Mouse (Mus musculus): ENCODE data around the gene Sacs. TPM values are rescaled to one million over a fixed set of nuclear protein-coding genes. Genes with fewer than 3 reads are reported as not detected.

Gene Sacs
- polyA plus RNA-seq, 1 experiment: 13.3 TPM

DNA sequence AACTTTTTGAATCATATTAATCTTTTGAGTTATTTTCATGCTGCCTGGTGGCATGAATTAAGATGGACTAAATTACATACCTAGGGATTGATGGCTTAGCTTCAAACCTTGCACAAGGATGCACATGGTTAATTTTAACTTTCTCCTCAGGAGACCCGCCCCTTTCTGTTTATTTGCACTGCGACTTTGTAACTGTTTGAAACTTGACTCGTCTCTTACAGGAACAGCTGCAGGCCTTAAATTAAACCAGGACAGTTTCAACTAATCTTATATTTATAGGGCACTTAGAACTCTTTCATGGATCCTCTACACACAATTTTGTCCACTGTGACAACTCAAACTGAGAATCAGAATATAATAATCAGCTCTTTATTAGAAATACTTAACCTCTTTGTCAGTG, 120.8 kb downstream of the Sacs start:
- no peaks in the 10 kb centered on the region for H3K27me3 ChIP-seq (ENCODE audit: control insufficient read depth, insufficient read depth, low read length, poor library complexity, severe bottlenecking)
- H3K4me1 ChIP-seq (ENCODE audit: control insufficient read depth, insufficient read depth, low read length): no peaks in the 10 kb centered on the region
- no peak overlapping the region for H3K4me3 ChIP-seq (ENCODE audit: low read depth, low read length)
- no peak overlapping the region for H3K9ac ChIP-seq (ENCODE audit: low read depth, poor library complexity, severe bottlenecking)
- H3K9me3 ChIP-seq (replicated peaks; ENCODE audit: control insufficient read depth, insufficient read depth, low read length, poor library complexity, severe bottlenecking): no peaks in the 10 kb centered on the region
- H3K36me3 ChIP-seq (ENCODE audit: control insufficient read depth, insufficient read depth, low read length, poor library complexity, severe bottlenecking): no peaks in the 10 kb centered on the region
- no peak overlapping the region for H3K27ac ChIP-seq (ENCODE audit: insufficient read depth, low read length)
- TF ChIP-seq POLR2A (IDR thresholded peaks at IDR 0.05; ENCODE audit: insufficient read depth, low read length) (no peak), CTCF (IDR thresholded peaks at IDR 0.05; ENCODE audit: low read depth, low read length) (no peak), EP300 (IDR thresholded peaks at IDR 0.05; ENCODE audit: insufficient read depth, low read depth, low read length) (no peak)

GRCm38 (mm10) chr14:61267908-61268475, 129.7 kb downstream of the Sacs start:
- no peaks in the 10 kb centered on the region for H3K36me3 ChIP-seq (ENCODE audit: control insufficient read depth, insufficient read depth, low read length, poor library complexity, severe bottlenecking)
- H3K9ac ChIP-seq (ENCODE audit: low read depth, poor library complexity, severe bottlenecking): no peak overlapping the region
- H3K4me1 ChIP-seq (ENCODE audit: control insufficient read depth, insufficient read depth, low read length): no peaks in the 10 kb centered on the region
- H3K27ac ChIP-seq (ENCODE audit: insufficient read depth, low read length): no peak overlapping the region
- TF ChIP-seq CTCF (IDR thresholded peaks at IDR 0.05; ENCODE audit: low read depth, low read length) (no peak), POLR2A (IDR thresholded peaks at IDR 0.05; ENCODE audit: insufficient read depth, low read length) (no peak), EP300 (IDR thresholded peaks at IDR 0.05; ENCODE audit: insufficient read depth, low read depth, low read length) (no peak)
- no peak overlapping the region for H3K4me3 ChIP-seq (ENCODE audit: low read depth, low read length)
- H3K27me3 ChIP-seq (ENCODE audit: control insufficient read depth, insufficient read depth, low read length, poor library complexity, severe bottlenecking): no peaks in the 10 kb centered on the region
- peaks cover 5% of the 10 kb centered on the region for H3K9me3 ChIP-seq (replicated peaks; ENCODE audit: control insufficient read depth, insufficient read depth, low read length, poor library complexity, severe bottlenecking)

DNA sequence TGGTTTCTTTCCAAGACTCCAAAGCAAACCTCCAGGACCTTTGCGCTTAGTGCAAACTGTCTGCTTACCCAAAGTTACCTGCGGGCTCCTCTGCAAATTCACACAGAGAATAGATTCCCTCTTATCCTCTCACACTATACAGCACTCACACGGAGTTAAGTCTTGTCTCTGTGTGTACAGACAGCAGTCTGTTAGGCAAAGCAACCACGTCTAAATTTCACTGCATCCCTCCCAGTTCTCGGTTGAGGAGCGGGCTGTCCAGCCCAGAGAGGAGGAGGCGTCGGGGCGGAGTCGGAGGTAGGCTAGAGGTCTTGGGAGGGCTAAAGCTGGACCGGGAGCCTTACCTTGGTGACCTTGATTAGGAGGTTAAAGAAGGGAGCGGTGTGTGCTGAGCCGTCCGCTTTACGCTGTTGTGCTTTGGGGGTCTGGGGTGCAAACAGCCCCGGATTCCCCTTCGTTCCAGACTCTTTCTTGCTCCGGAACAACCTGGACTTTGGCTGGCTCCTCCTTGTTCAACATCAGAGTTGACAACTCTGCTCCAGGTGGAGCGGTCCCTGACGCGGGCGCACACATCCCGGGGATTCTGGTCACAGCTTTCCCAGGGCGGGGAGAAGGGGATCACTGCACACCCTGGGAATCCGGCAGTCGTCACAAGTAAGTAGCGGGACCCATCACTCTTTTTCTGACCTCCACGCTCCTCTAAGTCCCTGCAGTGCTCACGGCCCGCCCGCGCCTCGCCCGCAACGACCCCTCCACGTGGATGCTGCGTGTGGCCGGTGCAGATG, 136.3 kb downstream of the Sacs start:
- TF ChIP-seq EP300 (IDR thresholded peaks at IDR 0.05; ENCODE audit: insufficient read depth, low read depth, low read length) (no peak), POLR2A (IDR thresholded peaks at IDR 0.05; ENCODE audit: insufficient read depth, low read length) (no peak), CTCF (IDR thresholded peaks at IDR 0.05; ENCODE audit: low read depth, low read length) (no peak)
- Histone ChIP-seq H3K9me3 (replicated peaks; ENCODE audit: control insufficient read depth, insufficient read depth, low read length, poor library complexity, severe bottlenecking) (peaks cover 5% of the 10 kb centered on the region), H3K4me3 (ENCODE audit: low read depth, low read length) (peak overlapping the region; percentile 52), H3K4me1 (ENCODE audit: control insufficient read depth, insufficient read depth, low read length) (no peaks in the 10 kb centered on the region), H3K36me3 (ENCODE audit: control insufficient read depth, insufficient read depth, low read length, poor library complexity, severe bottlenecking) (no peaks in the 10 kb centered on the region), H3K27me3 (ENCODE audit: control insufficient read depth, insufficient read depth, low read length, poor library complexity, severe bottlenecking) (no peaks in the 10 kb centered on the region), H3K27ac (ENCODE audit: insufficient read depth, low read length) (no peak overlapping the region), H3K9ac (ENCODE audit: low read depth, poor library complexity, severe bottlenecking) (no peak overlapping the region)

GRCm38 (mm10) chr14:61277285-61277684, 139.0 kb downstream of the Sacs start:
- no peaks in the 10 kb centered on the region for H3K36me3 ChIP-seq (ENCODE audit: control insufficient read depth, insufficient read depth, low read length, poor library complexity, severe bottlenecking)
- H3K27ac ChIP-seq (ENCODE audit: insufficient read depth, low read length): no peak overlapping the region
- H3K4me3 ChIP-seq (ENCODE audit: low read depth, low read length): no peak overlapping the region
- H3K27me3 ChIP-seq (ENCODE audit: control insufficient read depth, insufficient read depth, low read length, poor library complexity, severe bottlenecking): no peaks in the 10 kb centered on the region
- no peaks in the 10 kb centered on the region for H3K9me3 ChIP-seq (replicated peaks; ENCODE audit: control insufficient read depth, insufficient read depth, low read length, poor library complexity, severe bottlenecking)
- no peak overlapping the region for H3K9ac ChIP-seq (ENCODE audit: low read depth, poor library complexity, severe bottlenecking)
- TF ChIP-seq CTCF (IDR thresholded peaks at IDR 0.05; ENCODE audit: low read depth, low read length) (peak; percentile 44), EP300 (IDR thresholded peaks at IDR 0.05; ENCODE audit: insufficient read depth, low read depth, low read length) (no peak)
- no peaks in the 10 kb centered on the region for H3K4me1 ChIP-seq (ENCODE audit: control insufficient read depth, insufficient read depth, low read length)

- no peaks in the 10 kb centered on the region for H3K36me3 ChIP-seq (ENCODE audit: control insufficient read depth, insufficient read depth, low read length, poor library complexity, severe bottlenecking)
- no peak overlapping the region for H3K4me3 ChIP-seq (ENCODE audit: low read depth, low read length)
- no peak overlapping the region for H3K9ac ChIP-seq (ENCODE audit: low read depth, poor library complexity, severe bottlenecking)
- no peaks in the 10 kb centered on the region for H3K27me3 ChIP-seq (ENCODE audit: control insufficient read depth, insufficient read depth, low read length, poor library complexity, severe bottlenecking)
- TF ChIP-seq CTCF (IDR thresholded peaks at IDR 0.05; ENCODE audit: low read depth, low read length) (no peak), POLR2A (IDR thresholded peaks at IDR 0.05; ENCODE audit: insufficient read depth, low read length) (no peak), EP300 (IDR thresholded peaks at IDR 0.05; ENCODE audit: insufficient read depth, low read depth, low read length) (no peak)
- no peak overlapping the region for H3K27ac ChIP-seq (ENCODE audit: insufficient read depth, low read length)
- 0 out of 2 replicates have a peak, but pooled peaks cover 2% of the 10 kb centered on the region for H3K9me3 ChIP-seq (replicated peaks; ENCODE audit: control insufficient read depth, insufficient read depth, low read length, poor library complexity, severe bottlenecking)
- no peaks in the 10 kb centered on the region for H3K4me1 ChIP-seq (ENCODE audit: control insufficient read depth, insufficient read depth, low read length)
Measured at GRCm38 (mm10) chr14:61278676-61279300, 140.5 kb downstream of the Sacs start.
